Mouse (Mus musculus): ENCODE measurements at regions not wholly inside any gene's neighbourhood (a gene's known extent, or its start where the extent isn't known, plus 50 kb on each side); places are given as distances from the start of the nearest gene placed in this dataset.

GRCm38 (mm10) chr9:84178705-84179104 lies 253.8 kb downstream of the Bckdhb start:
- no peak for DNase-seq (ENCODE audit: low read depth, low spot score)
- H3K27ac ChIP-seq (ENCODE audit: control insufficient read depth, low read depth, low read length), result no peak overlapping the region
- H3K9ac ChIP-seq (ENCODE audit: control insufficient read depth, low read depth, low read length, poor library complexity, severe bottlenecking), result no peak overlapping the region
- no peaks in the 10 kb centered on the region for H3K27me3 ChIP-seq (ENCODE audit: control insufficient read depth in 1 of 2, insufficient read depth in 2 of 2, low read length in 2 of 2)
- H3K9me3 ChIP-seq (replicated peaks; ENCODE audit: insufficient read depth, low read length), result no peaks in the 10 kb centered on the region
- no peaks in the 10 kb centered on the region for H3K4me1 ChIP-seq (ENCODE audit: control insufficient read depth in 1 of 2, insufficient read depth in 2 of 2, low read length in 2 of 2)
- no peaks in the 10 kb centered on the region for H3K36me3 ChIP-seq (ENCODE audit: control insufficient read depth in 1 of 2, insufficient read depth in 2 of 2, low read length in 2 of 2)
- no peaks in the 10 kb centered on the region for H3K79me2 ChIP-seq (ENCODE audit: control insufficient read depth, insufficient read depth, low read length, poor library complexity)
- TF ChIP-seq KAT2A (conservative IDR thresholded peaks at IDR 0.05; ENCODE audit: low read depth, low read length), result no peak
- TF ChIP-seq RCOR1 (IDR thresholded peaks at IDR 0.05; ENCODE audit: low read depth, low read length), result no peak
- TF ChIP-seq ZKSCAN1 (IDR thresholded peaks at IDR 0.05; ENCODE audit: low read depth, low read length), result no peak
- no peak for TF ChIP-seq USF2 (IDR thresholded peaks at IDR 0.05; ENCODE audit: borderline replicate concordance in 1 of 2, insufficient read depth in 1 of 2, low read depth in 1 of 2, low read length in 2 of 2)
- no peak for TF ChIP-seq SMC3 (IDR thresholded peaks at IDR 0.05; ENCODE audit: low read depth, low read length)
- TF ChIP-seq NELFE (IDR thresholded peaks at IDR 0.05; ENCODE audit: low read depth, low read length), result no peak
- no peak for TF ChIP-seq JUND (IDR thresholded peaks at IDR 0.05; ENCODE audit: low read depth, low read length)
- no peak for TF ChIP-seq MAX (IDR thresholded peaks at IDR 0.05; ENCODE audit: low read length)
- H3K4me3 ChIP-seq (ENCODE audit: control insufficient read depth in 1 of 2, insufficient read depth in 1 of 2, low read depth in 2 of 2, low read length in 2 of 2), result no peak overlapping the region

GRCm38 (mm10) chr9:84179238-84179637 lies 254.3 kb downstream of the Bckdhb start:
- no peak overlapping the region for H3K27ac ChIP-seq (ENCODE audit: control insufficient read depth, low read depth, low read length)
- TF ChIP-seq POLR2AphosphoS2 (IDR thresholded peaks at IDR 0.05; ENCODE audit: low read length), result no peak
- no peak for TF ChIP-seq HCFC1 (IDR thresholded peaks at IDR 0.05; ENCODE audit: low read depth, low read length)
- no peak for TF ChIP-seq MXI1 (IDR thresholded peaks at IDR 0.05; ENCODE audit: low read depth, low read length)
- TF ChIP-seq USF2 (IDR thresholded peaks at IDR 0.05; ENCODE audit: borderline replicate concordance in 1 of 2, insufficient read depth in 1 of 2, low read depth in 1 of 2, low read length in 2 of 2), result no peak
- no peak for TF ChIP-seq BHLHE40 (IDR thresholded peaks at IDR 0.05; ENCODE audit: borderline replicate concordance, low read depth, low read length)
- no peak for TF ChIP-seq MYB (IDR thresholded peaks at IDR 0.05; ENCODE audit: low read depth, low read length)
- TF ChIP-seq RAD21 (IDR thresholded peaks at IDR 0.05; ENCODE audit: low read depth, low read length), result no peak
- TF ChIP-seq ZNF384 (IDR thresholded peaks at IDR 0.05; ENCODE audit: low read depth, low read length), result no peak
- no peak for TF ChIP-seq SIN3A (IDR thresholded peaks at IDR 0.05; ENCODE audit: low read length)
- TF ChIP-seq KAT2A (conservative IDR thresholded peaks at IDR 0.05; ENCODE audit: low read depth, low read length), result no peak
- TF ChIP-seq GABPA (IDR thresholded peaks at IDR 0.05; ENCODE audit: low read depth, low read length), result no peak
- no peak for TF ChIP-seq SMC3 (IDR thresholded peaks at IDR 0.05; ENCODE audit: low read depth, low read length)
- no peak for TF ChIP-seq JUND (IDR thresholded peaks at IDR 0.05; ENCODE audit: low read depth, low read length)
- H3K4me3 ChIP-seq (ENCODE audit: control insufficient read depth in 1 of 2, insufficient read depth in 1 of 2, low read depth in 2 of 2, low read length in 2 of 2), result no peak overlapping the region
- no peaks in the 10 kb centered on the region for H3K4me1 ChIP-seq (ENCODE audit: control insufficient read depth in 1 of 2, insufficient read depth in 2 of 2, low read length in 2 of 2)
- no peaks in the 10 kb centered on the region for H3K79me2 ChIP-seq (ENCODE audit: control insufficient read depth, insufficient read depth, low read length, poor library complexity)
- H3K27me3 ChIP-seq (ENCODE audit: control insufficient read depth in 1 of 2, insufficient read depth in 2 of 2, low read length in 2 of 2), result no peaks in the 10 kb centered on the region
- no peaks in the 10 kb centered on the region for H3K36me3 ChIP-seq (ENCODE audit: control insufficient read depth in 1 of 2, insufficient read depth in 2 of 2, low read length in 2 of 2)
- no peaks in the 10 kb centered on the region for H3K9me3 ChIP-seq (replicated peaks; ENCODE audit: insufficient read depth, low read length)
- no peak for DNase-seq (ENCODE audit: low read depth, low spot score)
- H3K9ac ChIP-seq (ENCODE audit: control insufficient read depth, low read depth, low read length, poor library complexity, severe bottlenecking), result no peak overlapping the region
